Mouse (Mus musculus): ENCODE data around the gene Nptx1. TPM values are rescaled to one million over a fixed set of nuclear protein-coding genes. Genes with fewer than 3 reads are reported as not detected.

The Nptx1 gene
- polyA plus RNA-seq, 1 experiment from 2014 or later: 0.59 TPM

- whole genome bisulfite sequencing: 1% methylated on average over 38 of the region's 39 CpGs
- Histone ChIP-seq H3K4me3 (ENCODE audit: low read depth, low read length) (peak overlapping the region; percentile 57), H3K4me2 (replicated peaks; ENCODE audit: low read depth, low read length) (peak overlapping the region; percentile 99), H3K4me1 (ENCODE audit: control insufficient read depth, insufficient read depth, low read length) (peaks cover 35% of the 10 kb centered on the region), H3K9me3 (ENCODE audit: control insufficient read depth, low read depth, low read length) (no peaks in the 10 kb centered on the region), H3K27me3 (ENCODE audit: control insufficient read depth, insufficient read depth, low read length) (peaks cover 42% of the 10 kb centered on the region), H3K27ac (ENCODE audit: low read length) (no peak overlapping the region), H3K36me3 (ENCODE audit: control insufficient read depth, insufficient read depth, low read length) (no peaks in the 10 kb centered on the region), H3K9ac (replicated peaks; ENCODE audit: low read depth, low read length) (peak overlapping the region; percentile 36; the same call in 1 of the 2 replicates)
- ATAC-seq (ENCODE audit: insufficient number of reproducible peaks, insufficient read depth, low FRiP score, low read depth): no peak
Observed at GRCm38 (mm10) chr11:119547951-119548591, 518 bp upstream of the Nptx1 start.

- Histone ChIP-seq H3K9me3 (ENCODE audit: control insufficient read depth, low read depth, low read length) (no peaks in the 10 kb centered on the region), H3K4me1 (ENCODE audit: control insufficient read depth, insufficient read depth, low read length) (peaks cover 30% of the 10 kb centered on the region), H3K36me3 (ENCODE audit: control insufficient read depth, insufficient read depth, low read length) (no peaks in the 10 kb centered on the region), H3K27me3 (ENCODE audit: control insufficient read depth, insufficient read depth, low read length) (peaks cover 42% of the 10 kb centered on the region), H3K4me2 (replicated peaks; ENCODE audit: low read depth, low read length) (peak overlapping the region; percentile 99), H3K27ac (ENCODE audit: low read length) (no peak overlapping the region), H3K4me3 (ENCODE audit: low read depth, low read length) (peak overlapping the region; percentile 57), H3K9ac (replicated peaks; ENCODE audit: low read depth, low read length) (no peak overlapping the region)
- 2% methylated on average over 44 of the region's 46 CpGs for WGBS
- no peak for ATAC-seq (ENCODE audit: insufficient number of reproducible peaks, insufficient read depth, low FRiP score, low read depth)
Observed at GRCm38 (mm10) chr11:119546496-119547182, 914 bp downstream of the Nptx1 start.

GRCm38 (mm10) chr11:119545741-119546495, 1.6 kb downstream of the Nptx1 start:
- WGBS: 8% methylated on average over 10 of the region's 10 CpGs
- H3K9ac ChIP-seq (replicated peaks; ENCODE audit: low read depth, low read length): no peak overlapping the region
- peaks cover 40% of the 10 kb centered on the region for H3K27me3 ChIP-seq (ENCODE audit: control insufficient read depth, insufficient read depth, low read length)

GRCm38 (mm10) chr11:119545281-119545680, 2.3 kb downstream of the Nptx1 start:
- ATAC-seq (ENCODE audit: insufficient number of reproducible peaks, insufficient read depth, low FRiP score, low read depth): no peak
- peaks cover 34% of the 10 kb centered on the region for H3K27me3 ChIP-seq (ENCODE audit: control insufficient read depth, insufficient read depth, low read length)
- no peaks in the 10 kb centered on the region for H3K36me3 ChIP-seq (ENCODE audit: control insufficient read depth, insufficient read depth, low read length)
- no peak overlapping the region for H3K4me3 ChIP-seq (ENCODE audit: low read depth, low read length)
- H3K9ac ChIP-seq (replicated peaks; ENCODE audit: low read depth, low read length): no peak overlapping the region
- no peaks in the 10 kb centered on the region for H3K9me3 ChIP-seq (ENCODE audit: control insufficient read depth, low read depth, low read length)
- WGBS: 55% methylated on average over 3 of the region's 3 CpGs
- H3K4me2 ChIP-seq (replicated peaks; ENCODE audit: low read depth, low read length): no peak overlapping the region
- no peak overlapping the region for H3K27ac ChIP-seq (ENCODE audit: low read length)
- H3K4me1 ChIP-seq (ENCODE audit: control insufficient read depth, insufficient read depth, low read length): peaks cover 30% of the 10 kb centered on the region

More at GRCm38 (mm10) chr11:119545741-119546495, 1.6 kb downstream of the Nptx1 start:
- Histone ChIP-seq H3K4me3 (ENCODE audit: low read depth, low read length) (no peak overlapping the region), H3K9me3 (ENCODE audit: control insufficient read depth, low read depth, low read length) (no peaks in the 10 kb centered on the region), H3K27ac (ENCODE audit: low read length) (no peak overlapping the region), H3K4me2 (replicated peaks; ENCODE audit: low read depth, low read length) (peak overlapping the region; percentile 99; the same call in 1 of the 2 replicates), H3K36me3 (ENCODE audit: control insufficient read depth, insufficient read depth, low read length) (no peaks in the 10 kb centered on the region), H3K4me1 (ENCODE audit: control insufficient read depth, insufficient read depth, low read length) (peaks cover 30% of the 10 kb centered on the region)
- ATAC-seq (ENCODE audit: insufficient number of reproducible peaks, insufficient read depth, low FRiP score, low read depth): no peak

GRCm38 (mm10) chr11:119544518-119545105, 2.9 kb downstream of the Nptx1 start:
- Histone ChIP-seq H3K27ac (ENCODE audit: low read length) (no peak overlapping the region), H3K9me3 (ENCODE audit: control insufficient read depth, low read depth, low read length) (no peaks in the 10 kb centered on the region), H3K36me3 (ENCODE audit: control insufficient read depth, insufficient read depth, low read length) (no peaks in the 10 kb centered on the region), H3K4me2 (replicated peaks; ENCODE audit: low read depth, low read length) (no peak overlapping the region), H3K4me3 (ENCODE audit: low read depth, low read length) (no peak overlapping the region), H3K4me1 (ENCODE audit: control insufficient read depth, insufficient read depth, low read length) (peaks cover 30% of the 10 kb centered on the region), H3K9ac (replicated peaks; ENCODE audit: low read depth, low read length) (no peak overlapping the region), H3K27me3 (ENCODE audit: control insufficient read depth, insufficient read depth, low read length) (peaks cover 28% of the 10 kb centered on the region)
- ATAC-seq (ENCODE audit: insufficient number of reproducible peaks, insufficient read depth, low FRiP score, low read depth): no peak
- WGBS: 89% methylated on average over 15 of the region's 15 CpGs

GRCm38 (mm10) chr11:119543816-119544517, 3.6 kb downstream of the Nptx1 start:
- Histone ChIP-seq H3K4me3 (ENCODE audit: low read depth, low read length) (no peak overlapping the region), H3K4me1 (ENCODE audit: control insufficient read depth, insufficient read depth, low read length) (peaks cover 24% of the 10 kb centered on the region), H3K4me2 (replicated peaks; ENCODE audit: low read depth, low read length) (no peak overlapping the region), H3K9ac (replicated peaks; ENCODE audit: low read depth, low read length) (no peak overlapping the region), H3K27ac (ENCODE audit: low read length) (no peak overlapping the region), H3K9me3 (ENCODE audit: control insufficient read depth, low read depth, low read length) (no peaks in the 10 kb centered on the region), H3K36me3 (ENCODE audit: control insufficient read depth, insufficient read depth, low read length) (no peaks in the 10 kb centered on the region), H3K27me3 (ENCODE audit: control insufficient read depth, insufficient read depth, low read length) (peaks cover 22% of the 10 kb centered on the region)
- 47% methylated on average over 16 of the region's 16 CpGs for WGBS
- no peak for ATAC-seq (ENCODE audit: insufficient number of reproducible peaks, insufficient read depth, low FRiP score, low read depth)

GRCm38 (mm10) chr11:119542886-119543285, 4.7 kb downstream of the Nptx1 start:
- Histone ChIP-seq H3K36me3 (ENCODE audit: control insufficient read depth, insufficient read depth, low read length) (no peaks in the 10 kb centered on the region), H3K9me3 (ENCODE audit: control insufficient read depth, low read depth, low read length) (no peaks in the 10 kb centered on the region), H3K27me3 (ENCODE audit: control insufficient read depth, insufficient read depth, low read length) (peaks cover 14% of the 10 kb centered on the region; the same call in 1 of the 2 replicates), H3K4me1 (ENCODE audit: control insufficient read depth, insufficient read depth, low read length) (peaks cover 13% of the 10 kb centered on the region), H3K27ac (ENCODE audit: low read length) (no peak overlapping the region), H3K4me3 (ENCODE audit: low read depth, low read length) (no peak overlapping the region), H3K9ac (replicated peaks; ENCODE audit: low read depth, low read length) (no peak overlapping the region), H3K4me2 (replicated peaks; ENCODE audit: low read depth, low read length) (no peak overlapping the region)
- 73% methylated on average over 5 of the region's 5 CpGs for WGBS
- ATAC-seq (ENCODE audit: insufficient number of reproducible peaks, insufficient read depth, low FRiP score, low read depth): no peak

- Histone ChIP-seq H3K4me3 (ENCODE audit: low read depth, low read length) (no peak overlapping the region), H3K27me3 (ENCODE audit: control insufficient read depth, insufficient read depth, low read length) (peaks cover 14% of the 10 kb centered on the region; the same call in 1 of the 2 replicates), H3K4me1 (ENCODE audit: control insufficient read depth, insufficient read depth, low read length) (peaks cover 11% of the 10 kb centered on the region; the same call in 1 of the 2 replicates), H3K4me2 (replicated peaks; ENCODE audit: low read depth, low read length) (no peak overlapping the region), H3K27ac (ENCODE audit: low read length) (no peak overlapping the region), H3K36me3 (ENCODE audit: control insufficient read depth, insufficient read depth, low read length) (no peaks in the 10 kb centered on the region), H3K9me3 (ENCODE audit: control insufficient read depth, low read depth, low read length) (no peaks in the 10 kb centered on the region), H3K9ac (replicated peaks; ENCODE audit: low read depth, low read length) (no peak overlapping the region)
- WGBS: 47% methylated on average over 9 of the region's 9 CpGs
- ATAC-seq (ENCODE audit: insufficient number of reproducible peaks, insufficient read depth, low FRiP score, low read depth): no peak
Observed at GRCm38 (mm10) chr11:119542371-119542770, 5.2 kb downstream of the Nptx1 start.
